Mouse (Mus musculus): Measurements from ENCODE around the gene Lce1c. TPM values are rescaled to one million over a fixed set of nuclear protein-coding genes. Genes with fewer than 3 reads are reported as not detected.

The Lce1c gene
- polyA plus RNA-seq (2014; fragmentation: Illumina TruSeq; extraction: RNeasy Lipid Tissue Mini Kit (QIAGEN cat#74804); ENCODE audit: insufficient read depth, low read depth, low replicate concordance): not detected

DNA sequence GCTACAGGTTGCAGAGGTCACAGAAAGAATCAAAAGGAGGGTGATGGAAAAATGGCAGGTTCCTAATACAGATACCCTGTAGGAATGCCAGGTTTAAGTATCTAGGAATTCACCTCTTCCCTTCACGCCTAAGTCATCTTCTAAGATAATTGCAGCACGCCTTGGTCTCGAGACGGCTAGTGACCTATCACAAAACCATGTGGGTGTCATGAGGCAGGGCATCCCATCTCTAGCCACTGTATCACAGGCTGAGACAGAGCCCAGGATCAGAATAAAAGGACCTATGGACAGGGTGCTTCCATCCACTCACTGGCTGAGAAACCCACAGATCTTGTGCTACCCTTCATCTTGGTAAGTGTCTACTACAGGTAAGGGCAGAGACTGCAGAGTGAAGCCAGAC lies at the start of gene Lce1c:
Gene Lce1c (plus strand): TSS at position 301 of the 400 bp plus-strand sequence.

GRCm38 (mm10) chr3:92648207-92648606 lies 30.8 kb upstream of the Lce1c start, which contains the start of gene Lce1a1:
Gene Lce1a1 (minus strand): TSS chr3:92648307.

DNA sequence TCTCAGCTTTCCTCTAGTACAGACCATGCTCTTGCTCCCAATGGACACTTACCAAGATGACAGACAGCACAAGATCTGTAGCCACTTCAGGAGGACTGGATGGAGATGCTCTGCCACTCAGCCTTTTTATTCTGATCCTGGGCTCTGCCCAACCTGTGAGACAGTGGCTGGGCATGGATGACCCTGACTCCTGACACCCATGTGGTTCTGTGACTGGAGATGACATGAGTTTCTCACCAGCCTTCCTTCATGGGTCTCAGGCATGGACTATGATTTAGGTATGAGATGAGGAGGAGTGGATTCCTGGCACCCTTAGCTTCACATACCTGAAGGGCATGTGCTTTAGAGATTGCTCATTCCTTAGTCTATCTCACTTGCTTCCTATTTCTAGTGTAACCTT lies 22.2 kb upstream of the Lce1c start, which contains the start of gene Lce1b:
Gene Lce1b (minus strand): TSS at position 101 of the 400 bp plus-strand sequence.

DNA sequence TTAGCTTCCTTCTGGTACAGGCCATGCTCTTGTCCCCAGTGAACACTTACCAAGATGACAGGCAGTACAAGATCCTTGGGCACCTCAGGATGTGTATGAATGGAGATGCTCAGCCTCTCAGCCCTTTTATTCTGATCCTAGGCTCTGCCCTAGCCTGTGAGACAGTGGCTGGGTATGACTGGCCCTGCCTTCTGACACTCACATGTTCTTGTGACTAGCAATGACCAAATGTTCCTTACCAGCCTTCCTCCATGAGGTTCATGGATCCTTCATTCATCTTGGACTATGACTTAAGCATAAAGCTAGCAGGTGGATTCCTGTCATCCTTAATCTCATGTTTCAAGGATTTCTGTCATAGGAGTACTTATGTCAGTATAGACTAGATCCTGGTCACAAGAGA lies 8.8 kb upstream of the Lce1c start, which contains the start of gene Lce1a2:
Gene Lce1a2 (minus strand): TSS at position 101 of the 400 bp plus-strand sequence.

GRCm38 (mm10) chr3:92687110-92687509 lies 8.1 kb downstream of the Lce1c start, which contains the start of gene Lce1d:
Gene Lce1d (minus strand): TSS chr3:92687210.

GRCm38 (mm10) chr3:92708974-92709373 lies 29.9 kb downstream of the Lce1c start, which contains the start of gene Lce1e:
Gene Lce1e (minus strand): TSS chr3:92709074.

GRCm38 (mm10) chr3:92720250-92720649 lies 41.2 kb downstream of the Lce1c start, which contains the start of gene Lce1f:
Gene Lce1f (minus strand): TSS chr3:92720350.

Other genes with a start within 250 kb of the Lce1c start
- 3.0 TPM for gene Gm9774, start 249.8 kb upstream of the Lce1c start, polyA plus RNA-seq (2014; fragmentation: Illumina TruSeq; extraction: RNeasy Lipid Tissue Mini Kit (QIAGEN cat#74804); ENCODE audit: insufficient read depth, low read depth, low replicate concordance)
- gene Sprr2k, start 246.7 kb upstream of the Lce1c start, polyA plus RNA-seq (2014; fragmentation: Illumina TruSeq; extraction: RNeasy Lipid Tissue Mini Kit (QIAGEN cat#74804); ENCODE audit: insufficient read depth, low read depth, low replicate concordance): not detected
- not detected for gene Sprr1b, start 240.5 kb upstream of the Lce1c start, polyA plus RNA-seq (2014; fragmentation: Illumina TruSeq; extraction: RNeasy Lipid Tissue Mini Kit (QIAGEN cat#74804); ENCODE audit: insufficient read depth, low read depth, low replicate concordance)
- not detected for gene Sprr3, start 220.5 kb upstream of the Lce1c start, polyA plus RNA-seq (2014; fragmentation: Illumina TruSeq; extraction: RNeasy Lipid Tissue Mini Kit (QIAGEN cat#74804); ENCODE audit: insufficient read depth, low read depth, low replicate concordance)
- gene Sprr1a, start 193.4 kb upstream of the Lce1c start, polyA plus RNA-seq (2014; fragmentation: Illumina TruSeq; extraction: RNeasy Lipid Tissue Mini Kit (QIAGEN cat#74804); ENCODE audit: insufficient read depth, low read depth, low replicate concordance): 3.2 TPM
- not detected for gene Sprr4, start 178.8 kb upstream of the Lce1c start, polyA plus RNA-seq (2014; fragmentation: Illumina TruSeq; extraction: RNeasy Lipid Tissue Mini Kit (QIAGEN cat#74804); ENCODE audit: insufficient read depth, low read depth, low replicate concordance)
- gene 2310046K23Rik, start 144.7 kb upstream of the Lce1c start, polyA plus RNA-seq (2014; fragmentation: Illumina TruSeq; extraction: RNeasy Lipid Tissue Mini Kit (QIAGEN cat#74804); ENCODE audit: insufficient read depth, low read depth, low replicate concordance): not detected
- gene Ivl, start 105.5 kb upstream of the Lce1c start, polyA plus RNA-seq (2014; fragmentation: Illumina TruSeq; extraction: RNeasy Lipid Tissue Mini Kit (QIAGEN cat#74804); ENCODE audit: insufficient read depth, low read depth, low replicate concordance): 0.97 TPM
- not detected for gene Smcp, start 90.2 kb upstream of the Lce1c start, polyA plus RNA-seq (2014; fragmentation: Illumina TruSeq; extraction: RNeasy Lipid Tissue Mini Kit (QIAGEN cat#74804); ENCODE audit: insufficient read depth, low read depth, low replicate concordance)
- gene 2210017I01Rik, start 71.8 kb upstream of the Lce1c start, polyA plus RNA-seq (2014; fragmentation: Illumina TruSeq; extraction: RNeasy Lipid Tissue Mini Kit (QIAGEN cat#74804); ENCODE audit: insufficient read depth, low read depth, low replicate concordance): not detected
- not detected for gene Lce6a, start 57.6 kb upstream of the Lce1c start, polyA plus RNA-seq (2014; fragmentation: Illumina TruSeq; extraction: RNeasy Lipid Tissue Mini Kit (QIAGEN cat#74804); ENCODE audit: insufficient read depth, low read depth, low replicate concordance)
- gene Lce1a1, start 30.9 kb upstream of the Lce1c start, polyA plus RNA-seq (2014; fragmentation: Illumina TruSeq; extraction: RNeasy Lipid Tissue Mini Kit (QIAGEN cat#74804); ENCODE audit: insufficient read depth, low read depth, low replicate concordance): not detected
- not detected for gene Lce1b, start 22.3 kb upstream of the Lce1c start, polyA plus RNA-seq (2014; fragmentation: Illumina TruSeq; extraction: RNeasy Lipid Tissue Mini Kit (QIAGEN cat#74804); ENCODE audit: insufficient read depth, low read depth, low replicate concordance)
- gene Lce1a2, start 8.9 kb upstream of the Lce1c start, polyA plus RNA-seq (2014; fragmentation: Illumina TruSeq; extraction: RNeasy Lipid Tissue Mini Kit (QIAGEN cat#74804); ENCODE audit: insufficient read depth, low read depth, low replicate concordance): not detected
- not detected for gene Lce1d, start 8.0 kb downstream of the Lce1c start, polyA plus RNA-seq (2014; fragmentation: Illumina TruSeq; extraction: RNeasy Lipid Tissue Mini Kit (QIAGEN cat#74804); ENCODE audit: insufficient read depth, low read depth, low replicate concordance)
- gene Lce1e, start 29.8 kb downstream of the Lce1c start, polyA plus RNA-seq (2014; fragmentation: Illumina TruSeq; extraction: RNeasy Lipid Tissue Mini Kit (QIAGEN cat#74804); ENCODE audit: insufficient read depth, low read depth, low replicate concordance): not detected
- not detected for gene Lce1f, start 41.1 kb downstream of the Lce1c start, polyA plus RNA-seq (2014; fragmentation: Illumina TruSeq; extraction: RNeasy Lipid Tissue Mini Kit (QIAGEN cat#74804); ENCODE audit: insufficient read depth, low read depth, low replicate concordance)
- gene Gm38119, start 59.8 kb downstream of the Lce1c start, polyA plus RNA-seq (2014; fragmentation: Illumina TruSeq; extraction: RNeasy Lipid Tissue Mini Kit (QIAGEN cat#74804); ENCODE audit: insufficient read depth, low read depth, low replicate concordance): not detected
- not detected for gene Lce1g, start 73.1 kb downstream of the Lce1c start, polyA plus RNA-seq (2014; fragmentation: Illumina TruSeq; extraction: RNeasy Lipid Tissue Mini Kit (QIAGEN cat#74804); ENCODE audit: insufficient read depth, low read depth, low replicate concordance)
- not detected for gene Lce1h, start 85.8 kb downstream of the Lce1c start, polyA plus RNA-seq (2014; fragmentation: Illumina TruSeq; extraction: RNeasy Lipid Tissue Mini Kit (QIAGEN cat#74804); ENCODE audit: insufficient read depth, low read depth, low replicate concordance)
- not detected for gene Lce1i, start 99.7 kb downstream of the Lce1c start, polyA plus RNA-seq (2014; fragmentation: Illumina TruSeq; extraction: RNeasy Lipid Tissue Mini Kit (QIAGEN cat#74804); ENCODE audit: insufficient read depth, low read depth, low replicate concordance)
- gene Lce1j, start 111.3 kb downstream of the Lce1c start, polyA plus RNA-seq (2014; fragmentation: Illumina TruSeq; extraction: RNeasy Lipid Tissue Mini Kit (QIAGEN cat#74804); ENCODE audit: insufficient read depth, low read depth, low replicate concordance): not detected
- not detected for gene Lce1k, start 128.6 kb downstream of the Lce1c start, polyA plus RNA-seq (2014; fragmentation: Illumina TruSeq; extraction: RNeasy Lipid Tissue Mini Kit (QIAGEN cat#74804); ENCODE audit: insufficient read depth, low read depth, low replicate concordance)
- gene Kprp, start 148.0 kb downstream of the Lce1c start, polyA plus RNA-seq (2014; fragmentation: Illumina TruSeq; extraction: RNeasy Lipid Tissue Mini Kit (QIAGEN cat#74804); ENCODE audit: insufficient read depth, low read depth, low replicate concordance): not detected
- gene Lce1l, start 172.0 kb downstream of the Lce1c start, polyA plus RNA-seq (2014; fragmentation: Illumina TruSeq; extraction: RNeasy Lipid Tissue Mini Kit (QIAGEN cat#74804); ENCODE audit: insufficient read depth, low read depth, low replicate concordance): not detected
- gene 2310050C09Rik, start 191.0 kb downstream of the Lce1c start, polyA plus RNA-seq (2014; fragmentation: Illumina TruSeq; extraction: RNeasy Lipid Tissue Mini Kit (QIAGEN cat#74804); ENCODE audit: insufficient read depth, low read depth, low replicate concordance): not detected
- not detected for gene Lce3a, start 247.0 kb downstream of the Lce1c start, polyA plus RNA-seq (2014; fragmentation: Illumina TruSeq; extraction: RNeasy Lipid Tissue Mini Kit (QIAGEN cat#74804); ENCODE audit: insufficient read depth, low read depth, low replicate concordance)